Mouse (Mus musculus) thymus, adult 18-20 months (tissue): ENCODE data around the gene Dolpp1.
"Not testable (repeated sequence)": the region's sequence is repeated elsewhere in the genome, so short reads cannot be mapped to it uniquely, and the experiment has no call there.

Source experiments
- DNase-seq, 2 experiments: peaks; one replicate each; pipeline ENCODE4 v3.0.0; 2022; ENCODE audit warnings: mixed read lengths in 2 of 2

Gene Dolpp1

GRCm38 (mm10) chr2:30413038-30413973 lies 21.3 kb downstream of the Dolpp1 start:
- DNase-seq = no peak

GRCm38 (mm10) chr2:30414101-30414500 lies 22.0 kb downstream of the Dolpp1 start:
- DNase-seq = no peak

- no peak for DNase-seq
Measured at GRCm38 (mm10) chr2:30414681-30415080, 22.6 kb downstream of the Dolpp1 start.

- DNase-seq = peak; percentile 75 to 79
Measured at GRCm38 (mm10) chr2:30415157-30415935, 23.3 kb downstream of the Dolpp1 start, which contains the start of gene Crat. TSS of gene Crat (minus strand) at chr2:30415813.

GRCm38 (mm10) chr2:30415936-30416648 lies 24.0 kb downstream of the Dolpp1 start, which contains the start of gene Ptpa:
TSS of gene Ptpa (plus strand) at chr2:30416039.
- peak; percentile 89 to 91 for DNase-seq

GRCm38 (mm10) chr2:30416649-30416965 lies 24.6 kb downstream of the Dolpp1 start:
- no peak for DNase-seq

- not testable (repeated sequence) for DNase-seq
Measured at GRCm38 (mm10) chr2:30417154-30417553, 25.1 kb downstream of the Dolpp1 start.

GRCm38 (mm10) chr2:30417595-30418165 lies 25.6 kb downstream of the Dolpp1 start:
- no peak for DNase-seq

GRCm38 (mm10) chr2:30418259-30418658 lies 26.2 kb downstream of the Dolpp1 start:
- DNase-seq = no peak

GRCm38 (mm10) chr2:30419112-30419511 lies 27.1 kb downstream of the Dolpp1 start:
- DNase-seq = no peak

GRCm38 (mm10) chr2:30421432-30421831 lies 29.4 kb downstream of the Dolpp1 start:
- DNase-seq = no peak

GRCm38 (mm10) chr2:30429156-30429555 lies 37.1 kb downstream of the Dolpp1 start:
- no peak for DNase-seq

- DNase-seq = peak in 1 of 2 experiments; percentile 39
Measured at GRCm38 (mm10) chr2:30435326-30436155, 43.5 kb downstream of the Dolpp1 start.

- no peak for DNase-seq
Measured at GRCm38 (mm10) chr2:30436156-30436545, 44.1 kb downstream of the Dolpp1 start.

GRCm38 (mm10) chr2:30436809-30437208 lies 44.8 kb downstream of the Dolpp1 start:
- no peak for DNase-seq

- DNase-seq = no peak
Measured at GRCm38 (mm10) chr2:30437791-30438190, 45.7 kb downstream of the Dolpp1 start.

- DNase-seq = no peak
Measured at GRCm38 (mm10) chr2:30439631-30440030, 47.6 kb downstream of the Dolpp1 start.

GRCm38 (mm10) chr2:30440211-30440700 lies 48.2 kb downstream of the Dolpp1 start:
- DNase-seq = no peak

- peak; percentile 21 to 64 for DNase-seq
Measured at GRCm38 (mm10) chr2:30440701-30441517, 48.9 kb downstream of the Dolpp1 start.
